Mouse (Mus musculus): Measurements from ENCODE around the gene Psmc3ip. TPM values are rescaled to one million over a fixed set of nuclear protein-coding genes. Genes with fewer than 3 reads are reported as not detected.
A peak's percentile ranks its signal among the peaks of the same experiment; 100 is the strongest.

The Psmc3ip gene
- polyA plus RNA-seq, 1 experiment from 2014 or later, result 27.5 TPM

- no peak for ATAC-seq (replicated peaks; ENCODE audit: insufficient number of reproducible peaks, low FRiP score, low TSS enrichment)
- H3K9ac ChIP-seq (ENCODE audit: low read depth, low read length), result peak overlapping the region; percentile 80
- H3K4me3 ChIP-seq (ENCODE audit: low read depth, low read length), result peak overlapping the region; percentile 66
These were observed 8.9 kb downstream of the Psmc3ip start for GRCm38 (mm10) chr11:101086323-101086674.

GRCm38 (mm10) chr11:101085617-101086322, 9.5 kb downstream of the Psmc3ip start:
- Histone ChIP-seq H3K4me3 (ENCODE audit: low read depth, low read length) (no peak overlapping the region; the same call in 1 of the 2 replicates), H3K27ac (ENCODE audit: low read depth, low read length) (no peak overlapping the region), H3K9ac (ENCODE audit: low read depth, low read length) (peak overlapping the region; percentile 80; the same call in 1 of the 2 replicates), H3K9me3 (replicated peaks; ENCODE audit: control insufficient read depth, low read length) (no peaks in the 10 kb centered on the region), H3K4me2 (no peak overlapping the region; the same call in 1 of the 2 replicates), H3K4me1 (ENCODE audit: control insufficient read depth, insufficient read depth, low read length) (peaks cover 25% of the 10 kb centered on the region), H3K27me3 (ENCODE audit: control insufficient read depth, insufficient read depth, low read length) (peaks cover 7% of the 10 kb centered on the region), H3K36me3 (ENCODE audit: control insufficient read depth, insufficient read depth, low read length) (peaks cover 18% of the 10 kb centered on the region)
- WGBS (ENCODE audit: insufficient replicate concordance), result 88% methylated on average over 18 of the region's 18 CpGs
- ATAC-seq (replicated peaks; ENCODE audit: insufficient number of reproducible peaks, low FRiP score, low TSS enrichment), result no peak

More at GRCm38 (mm10) chr11:101086323-101086674, 8.9 kb downstream of the Psmc3ip start:
- H3K27me3 ChIP-seq (ENCODE audit: control insufficient read depth, insufficient read depth, low read length), result peaks cover 2% of the 10 kb centered on the region
- H3K4me1 ChIP-seq (ENCODE audit: control insufficient read depth, insufficient read depth, low read length), result peaks cover 25% of the 10 kb centered on the region
- 81% methylated on average over 6 of the region's 6 CpGs for WGBS (ENCODE audit: insufficient replicate concordance)
- peak overlapping the region; percentile 97 for H3K4me2 ChIP-seq
- H3K9me3 ChIP-seq (replicated peaks; ENCODE audit: control insufficient read depth, low read length), result no peaks in the 10 kb centered on the region
- peaks cover 24% of the 10 kb centered on the region for H3K36me3 ChIP-seq (ENCODE audit: control insufficient read depth, insufficient read depth, low read length)
- peak overlapping the region; percentile 72 for H3K27ac ChIP-seq (ENCODE audit: low read depth, low read length)

GRCm38 (mm10) chr11:101084811-101085210, 10.4 kb downstream of the Psmc3ip start:
- Histone ChIP-seq H3K4me1 (ENCODE audit: control insufficient read depth, insufficient read depth, low read length) (peaks cover 27% of the 10 kb centered on the region), H3K9ac (ENCODE audit: low read depth, low read length) (no peak overlapping the region)
- no peak for ATAC-seq (replicated peaks; ENCODE audit: insufficient number of reproducible peaks, low FRiP score, low TSS enrichment)

DNA sequence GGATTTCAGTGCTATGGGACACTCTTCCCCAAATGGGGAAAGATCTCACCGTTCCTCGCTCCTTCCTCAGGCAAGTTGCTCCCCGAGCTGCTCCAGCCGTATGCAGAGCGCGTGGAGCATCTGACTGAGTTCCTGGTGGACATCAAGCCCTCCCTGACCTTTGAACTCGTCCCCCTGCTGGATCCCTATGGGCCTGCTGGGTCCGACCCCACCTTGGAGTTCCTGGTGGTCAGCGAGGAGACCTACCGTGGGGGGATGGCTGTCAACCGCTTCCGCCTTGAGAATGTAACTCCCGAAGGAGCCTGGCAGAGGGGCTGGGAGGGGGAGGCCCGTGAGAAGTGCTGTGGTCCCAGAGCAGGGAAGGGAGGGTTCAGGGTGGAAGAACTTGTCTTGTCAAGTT, 11.0 kb downstream of the Psmc3ip start:
- no peak overlapping the region for H3K27ac ChIP-seq (ENCODE audit: low read depth, low read length)
- peaks cover 30% of the 10 kb centered on the region for H3K4me1 ChIP-seq (ENCODE audit: control insufficient read depth, insufficient read depth, low read length)
- H3K4me2 ChIP-seq, result no peak overlapping the region
- H3K27me3 ChIP-seq (ENCODE audit: control insufficient read depth, insufficient read depth, low read length), result peaks cover 22% of the 10 kb centered on the region
- H3K9me3 ChIP-seq (replicated peaks; ENCODE audit: control insufficient read depth, low read length), result no peaks in the 10 kb centered on the region
- peaks cover 10% of the 10 kb centered on the region; the same call in 1 of the 2 replicates for H3K36me3 ChIP-seq (ENCODE audit: control insufficient read depth, insufficient read depth, low read length)
- no peak overlapping the region for H3K4me3 ChIP-seq (ENCODE audit: low read depth, low read length)
- H3K9ac ChIP-seq (ENCODE audit: low read depth, low read length), result no peak overlapping the region
- 84% methylated on average over 14 of the region's 14 CpGs for WGBS (ENCODE audit: insufficient replicate concordance)
- no peak for ATAC-seq (replicated peaks; ENCODE audit: insufficient number of reproducible peaks, low FRiP score, low TSS enrichment)

More at GRCm38 (mm10) chr11:101084811-101085210, 10.4 kb downstream of the Psmc3ip start:
- Histone ChIP-seq H3K4me2 (no peak overlapping the region), H3K4me3 (ENCODE audit: low read depth, low read length) (no peak overlapping the region), H3K27me3 (ENCODE audit: control insufficient read depth, insufficient read depth, low read length) (peaks cover 17% of the 10 kb centered on the region), H3K36me3 (ENCODE audit: control insufficient read depth, insufficient read depth, low read length) (peaks cover 13% of the 10 kb centered on the region; the same call in 1 of the 2 replicates), H3K27ac (ENCODE audit: low read depth, low read length) (no peak overlapping the region), H3K9me3 (replicated peaks; ENCODE audit: control insufficient read depth, low read length) (no peaks in the 10 kb centered on the region)
- 90% methylated on average over 12 of the region's 12 CpGs for WGBS (ENCODE audit: insufficient replicate concordance)

DNA sequence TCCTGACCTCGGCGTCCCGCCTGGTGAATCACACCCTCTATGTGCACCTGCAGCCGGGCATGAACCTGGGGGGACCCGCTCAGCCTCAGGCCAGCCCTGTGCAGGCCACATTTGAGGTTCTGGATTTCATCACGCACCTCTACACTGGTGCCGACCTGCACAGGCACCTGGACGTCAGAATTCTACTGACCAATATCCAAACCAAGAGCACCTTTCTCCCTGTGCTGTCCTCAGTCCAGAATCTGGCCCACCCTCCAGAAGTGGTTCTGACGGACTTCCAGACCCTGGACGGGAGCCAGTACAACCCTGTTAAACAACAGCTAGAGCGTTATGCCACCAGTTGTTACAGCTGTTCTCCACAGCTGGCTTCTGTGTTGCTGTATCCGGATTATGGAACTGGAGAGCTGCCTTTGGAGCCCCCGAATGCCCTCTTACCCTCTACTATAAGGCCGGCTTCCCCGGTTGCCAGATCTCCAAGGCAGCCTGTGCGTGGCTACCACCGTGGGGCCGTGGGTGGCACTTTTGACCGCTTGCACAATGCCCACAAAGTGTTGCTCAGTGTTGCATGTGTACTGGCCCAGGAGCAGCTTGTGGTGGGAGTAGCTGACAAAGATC, 12.0 kb downstream of the Psmc3ip start:
- H3K27ac ChIP-seq (ENCODE audit: low read depth, low read length), result peak overlapping the region; percentile 83
- peaks cover 7% of the 10 kb centered on the region; the same call in 1 of the 2 replicates for H3K36me3 ChIP-seq (ENCODE audit: control insufficient read depth, insufficient read depth, low read length)
- H3K27me3 ChIP-seq (ENCODE audit: control insufficient read depth, insufficient read depth, low read length), result peaks cover 33% of the 10 kb centered on the region
- no peaks in the 10 kb centered on the region for H3K9me3 ChIP-seq (replicated peaks; ENCODE audit: control insufficient read depth, low read length)
- 40% methylated on average over 19 of the region's 19 CpGs for WGBS (ENCODE audit: insufficient replicate concordance)
- peaks cover 29% of the 10 kb centered on the region for H3K4me1 ChIP-seq (ENCODE audit: control insufficient read depth, insufficient read depth, low read length)
- peak overlapping the region; percentile 88 for H3K4me2 ChIP-seq
- H3K9ac ChIP-seq (ENCODE audit: low read depth, low read length), result peak overlapping the region; percentile 90
- peak overlapping the region; percentile 74 for H3K4me3 ChIP-seq (ENCODE audit: low read depth, low read length)
- ATAC-seq (replicated peaks; ENCODE audit: insufficient number of reproducible peaks, low FRiP score, low TSS enrichment), result no peak

- Histone ChIP-seq H3K9ac (ENCODE audit: low read depth, low read length) (peak within 1 kb of the TSS; percentile 90), H3K9me3 (replicated peaks; ENCODE audit: control insufficient read depth, low read length) (no peaks in the 10 kb centered on the region), H3K27ac (ENCODE audit: low read depth, low read length) (peak within 1 kb of the TSS; percentile 83), H3K27me3 (ENCODE audit: control insufficient read depth, insufficient read depth, low read length) (peaks cover 40% of the 10 kb centered on the region), H3K4me2 (peak within 1 kb of the TSS; percentile 88), H3K4me3 (ENCODE audit: low read depth, low read length) (peak within 1 kb of the TSS; percentile 74), H3K4me1 (ENCODE audit: control insufficient read depth, insufficient read depth, low read length) (peaks cover 22% of the 10 kb centered on the region), H3K36me3 (ENCODE audit: control insufficient read depth, insufficient read depth, low read length) (peaks cover 7% of the 10 kb centered on the region; the same call in 1 of the 2 replicates)
- ATAC-seq (replicated peaks; ENCODE audit: insufficient number of reproducible peaks, low FRiP score, low TSS enrichment), result peak; percentile 86
- under 1% methylated on average over 51 of the region's 51 CpGs for WGBS (ENCODE audit: insufficient replicate concordance)
These were observed 12.8 kb downstream of the Psmc3ip start, which contains the start of gene Coasy for GRCm38 (mm10) chr11:101082208-101083082. Gene Coasy (plus strand): TSS chr11:101082565.

DNA sequence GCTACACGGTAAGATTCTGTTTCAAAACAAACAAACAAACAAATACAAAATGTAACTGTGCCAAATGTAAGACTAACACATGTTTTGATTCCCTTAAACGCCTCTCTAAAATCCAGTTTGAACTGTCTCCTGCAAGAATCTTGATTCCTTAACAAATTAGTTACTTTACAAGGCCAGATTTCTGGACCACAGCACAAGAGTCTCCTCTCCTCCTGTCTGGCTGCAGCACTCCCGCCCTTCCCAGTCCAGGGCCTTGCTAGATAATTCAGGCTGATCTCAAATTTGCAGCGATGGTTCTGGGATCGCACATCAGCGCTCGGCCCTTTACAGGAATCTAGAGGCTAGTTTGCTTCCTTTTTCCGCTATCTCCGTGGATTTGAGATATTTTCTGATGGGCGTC, 13.6 kb downstream of the Psmc3ip start:
- Histone ChIP-seq H3K27me3 (ENCODE audit: control insufficient read depth, insufficient read depth, low read length) (peaks cover 48% of the 10 kb centered on the region), H3K9me3 (replicated peaks; ENCODE audit: control insufficient read depth, low read length) (no peaks in the 10 kb centered on the region), H3K4me3 (ENCODE audit: low read depth, low read length) (peak overlapping the region; percentile 74), H3K27ac (ENCODE audit: low read depth, low read length) (peak overlapping the region; percentile 75), H3K9ac (ENCODE audit: low read depth, low read length) (peak overlapping the region; percentile 55), H3K4me2 (peak overlapping the region; percentile 88), H3K36me3 (ENCODE audit: control insufficient read depth, insufficient read depth, low read length) (peaks cover 7% of the 10 kb centered on the region; the same call in 1 of the 2 replicates), H3K4me1 (ENCODE audit: control insufficient read depth, insufficient read depth, low read length) (peaks cover 19% of the 10 kb centered on the region)
- 7% methylated on average over 10 of the region's 10 CpGs for WGBS (ENCODE audit: insufficient replicate concordance)
- ATAC-seq (replicated peaks; ENCODE audit: insufficient number of reproducible peaks, low FRiP score, low TSS enrichment), result no peak

GRCm38 (mm10) chr11:101080421-101080820, 14.8 kb downstream of the Psmc3ip start:
- no peak overlapping the region for H3K9ac ChIP-seq (ENCODE audit: low read depth, low read length)
- H3K27me3 ChIP-seq (ENCODE audit: control insufficient read depth, insufficient read depth, low read length), result peaks cover 52% of the 10 kb centered on the region
- no peaks in the 10 kb centered on the region for H3K9me3 ChIP-seq (replicated peaks; ENCODE audit: control insufficient read depth, low read length)
- no peak overlapping the region for H3K27ac ChIP-seq (ENCODE audit: low read depth, low read length)
- WGBS (ENCODE audit: insufficient replicate concordance), result 65% methylated on average over 5 of the region's 5 CpGs
- no peak for ATAC-seq (replicated peaks; ENCODE audit: insufficient number of reproducible peaks, low FRiP score, low TSS enrichment)
- no peak overlapping the region for H3K4me3 ChIP-seq (ENCODE audit: low read depth, low read length)
- H3K36me3 ChIP-seq (ENCODE audit: control insufficient read depth, insufficient read depth, low read length), result peaks cover 5% of the 10 kb centered on the region; the same call in 1 of the 2 replicates
- H3K4me1 ChIP-seq (ENCODE audit: control insufficient read depth, insufficient read depth, low read length), result peaks cover 10% of the 10 kb centered on the region
- H3K4me2 ChIP-seq, result no peak overlapping the region

Measured in heart, embryonic 11.5 days (tissue).